ENCODE assay signal across 14 mouse cellular contexts in the genomic region with DNA sequence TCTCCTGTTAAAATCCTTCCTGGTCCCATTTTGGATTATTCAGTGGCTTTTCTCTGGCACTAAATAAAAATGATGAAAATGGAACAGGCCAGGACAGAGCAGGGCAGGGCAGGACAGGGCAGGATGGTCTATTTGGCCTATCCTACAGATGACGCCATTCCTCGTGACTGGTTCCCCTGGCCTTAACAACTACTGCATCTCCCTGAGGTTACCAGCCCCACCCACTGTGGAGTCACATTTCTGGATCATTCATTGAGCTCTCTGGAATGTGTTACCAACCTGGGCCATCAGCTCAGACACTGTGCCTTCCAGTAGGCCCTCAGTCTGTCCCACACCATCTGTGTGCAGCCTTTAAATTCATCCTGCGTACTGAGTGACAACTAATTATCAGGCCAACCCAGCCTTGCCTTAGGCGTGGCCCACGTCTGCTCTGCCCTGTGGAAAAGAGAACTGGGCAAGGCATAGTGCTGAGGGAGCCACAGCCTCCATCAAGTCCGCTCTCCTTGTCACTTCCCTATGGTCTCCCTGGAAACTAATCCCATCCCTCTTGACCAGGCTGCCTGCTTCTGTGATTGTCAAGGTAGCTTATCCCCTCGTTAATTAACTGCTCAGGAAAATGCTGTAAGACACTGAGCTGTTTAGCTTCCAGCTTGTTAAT.
A peak's percentile ranks its signal among the peaks of the same experiment; 100 is the strongest.
DNase-seq lines count a peak whose midpoint lies in the region; ATAC-seq and TF ChIP-seq lines count a peak whose summit lies in the region.
"Had no signal": no experiment of that assay in that cellular context is flagged by ENCODE, and none has a peak within 500 bp of the region (broad histone marks: within the 10 kb centered on the region; RNA-seq: fewer than 3 reads in every experiment).

No protein-coding gene starts in this region.

- H3K36me3 ChIP-seq in forebrain, embryonic 15.5 days: no peaks in the 10 kb centered on the region
- no peaks in the 10 kb centered on the region for H3K36me3 ChIP-seq in midbrain, embryonic 13.5 days
- H3K36me3 ChIP-seq in liver, embryonic 11.5 days (ENCODE audit: control insufficient read depth, insufficient read depth, low read length): no peaks in the 10 kb centered on the region
- H3K36me3 ChIP-seq: embryonic facial prominence, embryonic 15.5 days; limb, embryonic 13.5 days; neural tube, embryonic 12.5 days had no signal

- no peak for TF ChIP-seq CTCF in brain, embryonic 14.5 days (IDR thresholded peaks at IDR 0.05; ENCODE audit: borderline replicate concordance, extremely low read depth, insufficient read depth, insufficient read length)

- H3K9ac ChIP-seq in forebrain, embryonic 15.5 days (replicated peaks): no peak overlapping the region
- H3K9ac ChIP-seq in midbrain, embryonic 13.5 days (replicated peaks): no peak overlapping the region
- H3K9ac ChIP-seq in liver, embryonic 11.5 days (ENCODE audit: low read depth, low read length): no peak overlapping the region
- H3K9ac ChIP-seq: embryonic facial prominence, embryonic 15.5 days; limb, embryonic 13.5 days; neural tube, embryonic 12.5 days had no signal

- H3K4me2 ChIP-seq in forebrain, embryonic 15.5 days (replicated peaks): no peak overlapping the region
- no peak overlapping the region for H3K4me2 ChIP-seq in midbrain, embryonic 13.5 days (replicated peaks)
- no peak overlapping the region for H3K4me2 ChIP-seq in liver, embryonic 11.5 days
- H3K4me2 ChIP-seq: embryonic facial prominence, embryonic 15.5 days; limb, embryonic 13.5 days; neural tube, embryonic 12.5 days had no signal

- ATAC-seq in forebrain, embryonic 15.5 days (replicated peaks): peak; percentile 89
- ATAC-seq in midbrain, embryonic 13.5 days: peak; percentile 95
- ATAC-seq in liver, embryonic 11.5 days (replicated peaks; ENCODE audit: low FRiP score): no peak
- ATAC-seq in inflammation-experienced regulatory T-cells, adult 6 months: no peak
- ATAC-seq: lung, postnatal 0 days had no signal

- no peaks in the 10 kb centered on the region for H3K9me3 ChIP-seq in forebrain, embryonic 15.5 days
- 0 out of 2 replicates have a peak, but pooled peaks cover 2% of the 10 kb centered on the region for H3K9me3 ChIP-seq in midbrain, embryonic 13.5 days
- H3K9me3 ChIP-seq in liver, embryonic 11.5 days (ENCODE audit: control insufficient read depth, low read length): no peaks in the 10 kb centered on the region
- H3K9me3 ChIP-seq: embryonic facial prominence, embryonic 15.5 days; limb, embryonic 13.5 days; neural tube, embryonic 12.5 days had no signal

- H3K4me3 ChIP-seq in forebrain, embryonic 15.5 days: no peak overlapping the region
- no peak overlapping the region for H3K4me3 ChIP-seq in midbrain, embryonic 13.5 days (replicated peaks)
- H3K4me3 ChIP-seq in liver, embryonic 11.5 days (ENCODE audit: low read depth, low read length): no peak overlapping the region
- H3K4me3 ChIP-seq: embryonic facial prominence, embryonic 15.5 days; limb, embryonic 13.5 days; neural tube, embryonic 12.5 days had no signal

- TF ChIP-seq POLR2A in brain, embryonic 14.5 days (IDR thresholded peaks at IDR 0.05; ENCODE audit: borderline replicate concordance, extremely low read depth, insufficient read depth, insufficient read length, poor library complexity, severe bottlenecking): no peak

- 23% methylated on average over 7 of the region's 7 CpGs for WGBS in forebrain, embryonic 15.5 days
- WGBS in midbrain, embryonic 13.5 days: 22% methylated on average over 7 of the region's 7 CpGs
- WGBS in liver, embryonic 11.5 days: 62% methylated on average over 7 of the region's 7 CpGs

- DNase-seq in ZHBTc4 (ENCODE audit: low read depth, low spot score): peak; percentile 21
- DNase-seq in brain, embryonic 14.5 days (ENCODE audit: low read depth): peak; percentile 91
- no peak for DNase-seq in liver, embryonic 11.5 days (ENCODE audit: low spot score)
- DNase-seq in kidney, postnatal 25 days: no peak
- DNase-seq: gastrocnemius, postnatal 36 days; kidney, postnatal 14 days; spleen, adult 18-20 months had no signal

- H3K4me1 ChIP-seq in forebrain, embryonic 15.5 days: peaks cover 13% of the 10 kb centered on the region; the same call in 1 of the 2 replicates
- peaks cover 15% of the 10 kb centered on the region for H3K4me1 ChIP-seq in midbrain, embryonic 13.5 days (replicated peaks)
- no peaks in the 10 kb centered on the region; the same call in 1 of the 2 replicates for H3K4me1 ChIP-seq in liver, embryonic 11.5 days (replicated peaks; ENCODE audit: control insufficient read depth, insufficient read depth, low read length)
- H3K4me1 ChIP-seq: embryonic facial prominence, embryonic 15.5 days; neural tube, embryonic 12.5 days had no signal

- 0 out of 2 replicates have a peak overlapping the region, but pooled peaks have one; percentile 6 for H3K27ac ChIP-seq in forebrain, embryonic 15.5 days (replicated peaks)
- H3K27ac ChIP-seq in midbrain, embryonic 13.5 days: 0 out of 2 replicates have a peak overlapping the region, but pooled peaks have one; percentile 47
- no peak overlapping the region for H3K27ac ChIP-seq in liver, embryonic 11.5 days (ENCODE audit: low read depth, low read length)
- H3K27ac ChIP-seq: embryonic facial prominence, embryonic 15.5 days; limb, embryonic 13.5 days; neural tube, embryonic 12.5 days had no signal

- H3K27me3 ChIP-seq in forebrain, embryonic 15.5 days: no peaks in the 10 kb centered on the region
- peaks cover 78% of the 10 kb centered on the region for H3K27me3 ChIP-seq in midbrain, embryonic 13.5 days
- H3K27me3 ChIP-seq in liver, embryonic 11.5 days (replicated peaks; ENCODE audit: control insufficient read depth, insufficient read depth, low read length): no peaks in the 10 kb centered on the region
- H3K27me3 ChIP-seq: embryonic facial prominence, embryonic 15.5 days; limb, embryonic 13.5 days; neural tube, embryonic 12.5 days had no signal

Comparison
In these comparisons a context has a peak if more than half of its experiments do, and no peak if none do; other contexts are left out.
1. DNase-seq: peak in ZHBTc4 (single experiment) and brain, embryonic 14.5 days (single experiment); none in liver, embryonic 11.5 days (single experiment) and kidney, postnatal 25 days (0 of 2).
2. ATAC-seq: peak in forebrain, embryonic 15.5 days (single experiment) and midbrain, embryonic 13.5 days (single experiment); none in liver, embryonic 11.5 days (single experiment) and inflammation-experienced regulatory T-cells, adult 6 months (single experiment).